Mouse (Mus musculus) hematopoietic stem cell, adult 5-6 weeks (primary cell): ENCODE results near the gene Nrxn2. TPM values are rescaled to one million over a fixed set of nuclear protein-coding genes. Genes with fewer than 3 reads are reported as not detected.

Source experiments
- ATAC-seq, 2 experiments: fragments of 125-278 bp in 1 of 2; replicated peaks in 1 of 2; 2 replicates each; pipeline ENCODE4 v1.8.0; 2016 to 2017; ENCODE audit warnings: inconsistent platforms in 2 of 2, mild to moderate bottlenecking in 2 of 2, moderate number of reproducible peaks in 2 of 2, low read depth in 1 of 2, moderate TSS enrichment in 1 of 2; ENCODE audit not compliant: low FRiP score in 2 of 2, poor library complexity in 2 of 2, severe bottlenecking in 2 of 2, insufficient read depth in 1 of 2, low TSS enrichment in 1 of 2
- total RNA-seq: library from RNA; stranded (forward); fragments of 172-1452, 232-1000 nt; gene quantifications from 2 replicates; pipeline ENCODE4 v1.2.3, GENCODE M21; 2017

Nrxn2 gene
- total RNA-seq, 1 experiment from 2014 or later: 0.25 TPM

DNA sequence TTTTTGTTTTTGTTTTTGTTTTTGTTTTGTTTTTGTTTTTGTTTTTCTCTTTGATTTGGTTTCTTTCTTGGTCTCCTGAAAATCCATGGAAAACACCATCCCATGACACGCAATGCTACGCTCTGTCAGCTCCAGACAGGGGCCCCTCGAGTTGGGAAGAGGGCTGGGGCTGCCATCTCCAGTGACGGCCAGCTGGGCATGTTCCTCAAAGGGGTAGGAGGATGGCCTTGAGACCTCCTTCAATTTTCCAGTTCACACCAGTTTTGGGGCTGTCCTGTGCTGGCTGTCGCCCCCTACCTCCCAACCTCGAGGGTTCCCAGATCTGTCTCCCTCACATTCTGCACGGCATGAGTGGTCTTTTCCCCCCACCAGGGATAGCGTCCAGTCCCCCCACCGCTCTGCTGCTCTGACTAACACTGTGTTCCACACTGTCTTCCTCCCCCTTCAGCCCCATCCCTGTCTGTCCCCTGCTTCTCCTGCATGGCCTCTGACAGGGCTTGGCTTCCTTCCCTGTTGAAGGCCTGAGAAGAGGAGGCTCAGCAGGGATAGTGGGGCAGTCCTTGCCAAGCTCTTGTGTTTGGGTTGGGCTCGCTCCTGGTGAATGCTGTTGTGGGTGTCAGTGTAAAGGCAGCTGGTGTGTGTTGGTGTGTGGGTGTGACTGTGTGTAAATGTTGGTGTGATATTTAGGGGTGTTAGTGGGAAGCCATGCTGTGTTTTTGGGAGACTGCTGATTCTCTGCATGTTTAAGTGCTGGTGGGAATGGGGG is 46.0 kb downstream of the Nrxn2 start:
- ATAC-seq: no peak

DNA sequence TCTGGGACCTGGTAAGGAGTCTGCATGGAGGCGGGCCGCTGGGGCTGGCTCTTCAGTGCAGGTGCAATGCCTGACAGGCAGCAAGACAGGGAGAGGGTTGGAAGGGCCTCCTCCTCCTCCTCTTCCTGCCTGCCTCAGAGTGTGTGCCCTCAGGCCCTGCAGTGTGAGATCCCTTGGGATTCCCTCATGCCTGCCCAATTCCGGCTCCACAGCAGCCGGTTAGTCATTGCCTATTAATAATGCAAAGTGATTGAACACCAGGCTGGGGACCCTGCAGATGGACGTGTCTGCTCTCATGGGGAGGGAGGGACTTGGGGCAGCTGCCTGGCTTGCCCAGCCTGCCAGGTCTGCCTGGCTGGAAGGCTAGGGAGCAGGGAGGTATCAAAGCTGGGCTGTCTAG is 46.6 kb downstream of the Nrxn2 start:
- ATAC-seq: no peak

- no peak for ATAC-seq
Observed at GRCm38 (mm10) chr19:6466945-6467344, 48.4 kb downstream of the Nrxn2 start.

- ATAC-seq: no peak
Observed at GRCm38 (mm10) chr19:6467374-6467979, 48.9 kb downstream of the Nrxn2 start.

DNA sequence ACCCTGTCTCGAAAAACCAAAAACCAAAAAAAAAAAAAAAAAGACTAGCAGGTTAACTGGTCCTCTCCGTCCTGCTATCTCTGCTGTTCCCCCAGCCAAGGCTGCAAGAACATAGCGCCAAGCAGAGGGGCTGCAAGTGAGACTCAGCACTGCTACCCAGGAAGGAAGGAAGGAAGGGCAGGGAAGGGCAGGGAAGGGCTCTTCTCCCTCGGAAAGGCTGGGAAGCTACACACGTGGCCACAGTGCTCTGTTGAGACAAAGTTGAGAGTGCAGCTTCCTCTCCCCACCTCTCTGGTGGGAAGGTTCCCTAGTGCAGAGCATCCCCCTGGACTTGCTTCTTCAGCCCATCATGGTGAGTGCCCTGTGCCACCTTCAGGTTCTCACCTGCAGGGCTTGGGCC is 53.1 kb downstream of the Nrxn2 start:
- no peak for ATAC-seq

- no peak for ATAC-seq
Observed at GRCm38 (mm10) chr19:6472821-6473220, 54.3 kb downstream of the Nrxn2 start.

GRCm38 (mm10) chr19:6474706-6475105 is 56.2 kb downstream of the Nrxn2 start:
- ATAC-seq: no peak

DNA sequence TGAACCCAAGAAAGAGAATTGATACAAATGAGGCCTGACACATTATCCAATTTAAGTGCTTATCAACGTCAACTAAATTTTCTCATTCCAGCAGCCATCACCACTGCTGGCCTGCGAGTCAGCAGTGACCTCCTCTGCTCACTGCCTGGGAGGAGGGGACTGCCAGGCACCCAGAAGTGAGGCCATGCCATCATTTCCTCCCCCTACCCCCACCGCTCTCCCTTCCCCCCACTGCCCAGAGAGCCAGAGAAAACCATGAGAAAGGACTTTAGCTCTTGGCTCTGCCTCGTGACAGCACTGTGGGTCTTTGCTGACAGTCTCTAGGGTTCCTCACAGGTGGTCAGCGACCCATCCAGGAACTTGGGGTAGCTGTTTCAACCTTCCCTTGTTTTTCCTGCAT is 56.6 kb downstream of the Nrxn2 start:
- no peak; a peak in 1 of 4 replicates for ATAC-seq

GRCm38 (mm10) chr19:6477007-6477406 is 58.5 kb downstream of the Nrxn2 start:
- no peak for ATAC-seq

- ATAC-seq: no peak
Observed at GRCm38 (mm10) chr19:6478566-6478965, 60.0 kb downstream of the Nrxn2 start.

DNA sequence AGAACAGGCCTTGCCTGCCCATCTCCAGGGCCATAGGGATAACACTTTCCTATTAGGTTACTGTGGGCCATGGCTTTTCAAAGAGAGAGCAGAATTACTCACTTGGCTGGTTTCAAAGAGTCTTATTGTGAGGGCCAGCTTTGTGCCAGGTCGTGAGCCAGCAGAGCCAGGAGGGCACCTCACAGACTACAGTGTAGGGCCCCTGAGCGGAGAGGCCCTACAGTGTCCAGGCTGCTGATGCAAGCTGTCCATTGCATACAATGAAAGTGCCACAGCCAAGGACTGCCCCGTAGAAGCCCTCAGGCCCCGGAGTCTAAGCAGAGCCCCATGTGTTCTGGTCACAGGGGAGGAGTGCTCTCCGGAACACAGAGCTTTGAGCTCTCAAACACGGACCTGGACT is 64.4 kb downstream of the Nrxn2 start:
- ATAC-seq: no peak

GRCm38 (mm10) chr19:6485059-6485630 is 66.6 kb downstream of the Nrxn2 start:
- ATAC-seq: peak in 1 of 2 experiments; percentile 55; a peak in 1 of 4 replicates

GRCm38 (mm10) chr19:6489030-6489429 is 70.5 kb downstream of the Nrxn2 start:
- peak; percentile 33 to 61; a peak in 2 of 4 replicates for ATAC-seq

DNA sequence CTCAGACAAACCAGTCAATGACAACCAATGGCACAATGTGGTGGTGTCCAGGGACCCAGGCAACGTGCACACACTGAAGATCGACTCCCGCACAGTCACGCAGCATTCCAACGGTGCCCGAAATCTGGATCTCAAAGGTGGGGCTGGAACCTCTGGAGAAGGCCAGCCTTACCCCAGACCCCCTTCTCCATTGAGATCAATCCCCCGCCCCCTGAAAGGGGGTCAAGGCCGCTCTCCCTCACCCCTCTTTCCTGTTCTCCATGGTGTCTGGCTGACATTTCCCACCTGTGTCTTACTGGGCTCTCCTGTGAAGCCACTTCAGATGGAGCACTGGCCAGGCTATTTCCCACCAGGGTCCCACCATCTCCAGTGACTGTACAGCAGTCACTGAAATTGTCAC is 73.0 kb downstream of the Nrxn2 start:
- ATAC-seq: no peak

GRCm38 (mm10) chr19:6492124-6492523 is 73.6 kb downstream of the Nrxn2 start:
- 0 out of 4 replicates have a peak, but pooled peaks of 1 of the 2 experiments have one; percentile 47 for ATAC-seq

- ATAC-seq: no peak
Observed at GRCm38 (mm10) chr19:6493219-6493618, 74.7 kb downstream of the Nrxn2 start.

DNA sequence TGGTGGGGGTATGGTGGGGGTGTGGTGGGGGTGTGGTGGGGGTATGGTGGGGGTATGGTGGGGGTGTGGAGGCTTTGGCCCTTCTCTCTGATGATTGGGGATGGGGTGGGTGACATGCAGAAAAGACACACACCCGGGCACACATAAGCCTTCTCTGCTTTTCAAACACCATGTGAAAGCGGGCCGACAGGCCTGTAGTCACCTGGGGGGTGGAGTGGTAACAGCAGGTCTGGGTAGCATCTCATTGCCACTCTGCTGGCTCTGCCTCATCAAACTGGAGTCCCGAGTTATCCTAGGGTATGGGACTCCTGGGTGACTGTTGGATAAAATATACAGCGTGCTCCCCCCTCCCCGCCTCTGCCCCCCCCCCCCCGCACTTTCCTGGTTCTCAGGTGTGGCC is 75.5 kb downstream of the Nrxn2 start:
- no peak for ATAC-seq

DNA sequence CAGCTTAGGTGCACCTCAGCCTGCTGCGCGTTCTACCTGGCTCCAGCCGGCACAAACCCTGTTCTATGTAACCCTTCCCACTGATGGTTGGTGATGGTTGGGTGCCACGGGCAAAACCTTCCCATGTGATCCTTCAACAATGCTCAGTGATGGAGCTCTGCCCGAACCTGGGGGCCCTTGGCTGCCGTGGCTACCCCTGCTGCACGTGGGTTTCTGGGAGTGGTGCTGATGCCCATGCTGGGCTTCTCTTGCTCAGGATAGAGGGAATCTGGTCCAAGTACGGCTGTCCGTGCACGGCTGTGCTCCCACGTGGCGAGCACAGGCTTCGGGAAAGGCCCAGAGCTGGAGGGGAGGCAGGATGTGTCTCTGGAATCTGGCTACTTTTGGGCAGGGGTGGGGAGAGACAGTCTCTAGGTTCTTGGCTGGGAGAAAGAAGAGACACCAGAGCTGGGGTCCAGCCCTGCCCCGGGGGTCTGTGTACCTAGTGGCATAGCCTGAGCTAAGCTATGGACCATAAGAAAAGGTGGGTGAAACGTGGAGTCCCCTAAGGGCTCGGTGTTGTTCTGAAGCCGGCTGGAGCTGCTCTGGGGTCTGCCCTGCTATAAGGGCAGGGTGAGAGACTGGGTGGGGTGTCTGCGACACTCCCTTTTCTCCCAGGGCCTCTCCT is 76.1 kb downstream of the Nrxn2 start:
- ATAC-seq: no peak
